Mouse (Mus musculus): ENCODE measurements around the gene Arid4b. TPM values are rescaled to one million over a fixed set of nuclear protein-coding genes. Genes with fewer than 3 reads are reported as not detected.

Arid4b gene
- total and polyA plus RNA-seq, 3 experiments = 7.7 to 61.4 (median 51.2) TPM

- Histone ChIP-seq H3K36me3 (replicated peaks) (peaks cover 10% of the 10 kb centered on the region), H3K4me1 (ENCODE audit: insufficient read depth, low read depth, low read length) (peaks cover 42% of the 10 kb centered on the region), H3K9me3 (replicated peaks) (no peaks in the 10 kb centered on the region), H3K4me3 (ENCODE audit: low read depth, low read length) (peak overlapping the region; percentile 87), H3K27me3 (ENCODE audit: insufficient read depth, low read length) (no peaks in the 10 kb centered on the region)
- no peak for TF ChIP-seq GATA1 (IDR thresholded peaks at IDR 0.05; ENCODE audit: borderline replicate concordance, low read length)
- no peak for TF ChIP-seq CTCF (IDR thresholded peaks at IDR 0.05; ENCODE audit: low read depth, low read length)
- no peak for DNase-seq (ENCODE audit: low spot score)
- ATAC-seq (ENCODE audit: extremely low read depth, insufficient number of reproducible peaks, low FRiP score, poor library complexity, severe bottlenecking) = no peak
These were observed 24.1 kb upstream of the Arid4b start for GRCm38 (mm10) chr13:14038911-14039291.

GRCm38 (mm10) chr13:14039292-14039965, 23.6 kb upstream of the Arid4b start, which contains the start of gene Tbce:
Tbce (minus strand) TSS chr13:14039638.
- TF ChIP-seq GATA2 (IDR thresholded peaks at IDR 0.05; ENCODE audit: borderline replicate concordance, low read depth, low read length) = no peak
- no peak for TF ChIP-seq CTCF (IDR thresholded peaks at IDR 0.05; ENCODE audit: low read depth, low read length)
- TF ChIP-seq GATA1 (IDR thresholded peaks at IDR 0.05; ENCODE audit: borderline replicate concordance, low read length) = no peak
- TF ChIP-seq TAL1 (conservative IDR thresholded peaks at IDR 0.05; ENCODE audit: low read depth, low read length) = no peak
- TF ChIP-seq POLR2AphosphoS5 (IDR thresholded peaks at IDR 0.05; ENCODE audit: insufficient replicate concordance, low read depth, low read length) = no peak
- peak; percentile 96 for ATAC-seq (ENCODE audit: extremely low read depth, insufficient number of reproducible peaks, low FRiP score, poor library complexity, severe bottlenecking)
- Histone ChIP-seq H3K36me3 (replicated peaks) (peaks cover 10% of the 10 kb centered on the region), H3K9me3 (replicated peaks) (no peaks in the 10 kb centered on the region), H3K4me1 (ENCODE audit: insufficient read depth, low read depth, low read length) (peaks cover 36% of the 10 kb centered on the region), H3K4me3 (ENCODE audit: low read depth, low read length) (peak within 1 kb of the TSS; percentile 87), H3K27me3 (ENCODE audit: insufficient read depth, low read length) (no peaks in the 10 kb centered on the region)
- peak; percentile 71 for DNase-seq (ENCODE audit: low spot score)

GRCm38 (mm10) chr13:14040186-14040585, 22.8 kb upstream of the Arid4b start:
- ATAC-seq (ENCODE audit: extremely low read depth, insufficient number of reproducible peaks, low FRiP score, poor library complexity, severe bottlenecking) (no peak), DNase-seq (ENCODE audit: low spot score) (no peak)
- Histone ChIP-seq H3K27me3 (ENCODE audit: insufficient read depth, low read length) (no peaks in the 10 kb centered on the region), H3K4me1 (ENCODE audit: insufficient read depth, low read depth, low read length) (peaks cover 29% of the 10 kb centered on the region), H3K36me3 (replicated peaks) (peaks cover 10% of the 10 kb centered on the region), H3K9me3 (replicated peaks) (no peaks in the 10 kb centered on the region), H3K4me3 (ENCODE audit: low read depth, low read length) (peak overlapping the region; percentile 87)
- no peak for TF ChIP-seq TAL1 (conservative IDR thresholded peaks at IDR 0.05; ENCODE audit: low read depth, low read length)
- no peak for TF ChIP-seq POLR2AphosphoS5 (IDR thresholded peaks at IDR 0.05; ENCODE audit: insufficient replicate concordance, low read depth, low read length)
- TF ChIP-seq GATA1 (IDR thresholded peaks at IDR 0.05; ENCODE audit: borderline replicate concordance, low read length) = no peak
- TF ChIP-seq CTCF (IDR thresholded peaks at IDR 0.05; ENCODE audit: low read depth, low read length) = no peak

- no peak for DNase-seq (ENCODE audit: low spot score)
- H3K27me3 ChIP-seq (ENCODE audit: insufficient read depth, low read length) = no peaks in the 10 kb centered on the region
- peaks cover 21% of the 10 kb centered on the region for H3K36me3 ChIP-seq (replicated peaks)
- no peak for TF ChIP-seq POLR2AphosphoS5 (IDR thresholded peaks at IDR 0.05; ENCODE audit: insufficient replicate concordance, low read depth, low read length)
- TF ChIP-seq GATA1 (IDR thresholded peaks at IDR 0.05; ENCODE audit: borderline replicate concordance, low read length) = no peak
- H3K9me3 ChIP-seq (replicated peaks) = no peaks in the 10 kb centered on the region
- H3K4me1 ChIP-seq (ENCODE audit: insufficient read depth, low read depth, low read length) = peaks cover 15% of the 10 kb centered on the region
- no peak for ATAC-seq (ENCODE audit: extremely low read depth, insufficient number of reproducible peaks, low FRiP score, poor library complexity, severe bottlenecking)
- no peak overlapping the region for H3K4me3 ChIP-seq (ENCODE audit: low read depth, low read length)
These were observed 19.2 kb upstream of the Arid4b start for GRCm38 (mm10) chr13:14043851-14044250.

- H3K36me3 ChIP-seq (replicated peaks) = peaks cover 27% of the 10 kb centered on the region
- TF ChIP-seq CTCF (IDR thresholded peaks at IDR 0.05; ENCODE audit: low read depth, low read length) (no peak), GATA1 (IDR thresholded peaks at IDR 0.05; ENCODE audit: borderline replicate concordance, low read length) (no peak), POLR2AphosphoS5 (IDR thresholded peaks at IDR 0.05; ENCODE audit: insufficient replicate concordance, low read depth, low read length) (no peak), TAL1 (conservative IDR thresholded peaks at IDR 0.05; ENCODE audit: low read depth, low read length) (no peak), GATA2 (IDR thresholded peaks at IDR 0.05; ENCODE audit: borderline replicate concordance, low read depth, low read length) (no peak)
- no peaks in the 10 kb centered on the region for H3K27me3 ChIP-seq (ENCODE audit: insufficient read depth, low read length)
- ATAC-seq (ENCODE audit: extremely low read depth, insufficient number of reproducible peaks, low FRiP score, poor library complexity, severe bottlenecking) (no peak), DNase-seq (ENCODE audit: low spot score) (no peak)
- H3K4me1 ChIP-seq (ENCODE audit: insufficient read depth, low read depth, low read length) = peaks cover 14% of the 10 kb centered on the region
- no peaks in the 10 kb centered on the region for H3K9me3 ChIP-seq (replicated peaks)
- H3K4me3 ChIP-seq (ENCODE audit: low read depth, low read length) = no peak overlapping the region
These were observed 18.5 kb upstream of the Arid4b start for GRCm38 (mm10) chr13:14044521-14044920.

- no peak for TF ChIP-seq TAL1 (conservative IDR thresholded peaks at IDR 0.05; ENCODE audit: low read depth, low read length)
- no peak for TF ChIP-seq GATA1 (IDR thresholded peaks at IDR 0.05; ENCODE audit: borderline replicate concordance, low read length)
- peaks cover 59% of the 10 kb centered on the region for H3K36me3 ChIP-seq (replicated peaks)
- H3K9me3 ChIP-seq (replicated peaks) = no peaks in the 10 kb centered on the region
- H3K4me3 ChIP-seq (ENCODE audit: low read depth, low read length) = no peak overlapping the region
- H3K27me3 ChIP-seq (ENCODE audit: insufficient read depth, low read length) = no peaks in the 10 kb centered on the region
- ATAC-seq (ENCODE audit: extremely low read depth, insufficient number of reproducible peaks, low FRiP score, poor library complexity, severe bottlenecking) (no peak), DNase-seq (ENCODE audit: low spot score) (no peak)
- peaks cover 3% of the 10 kb centered on the region; the same call in 1 of the 2 replicates for H3K4me1 ChIP-seq (ENCODE audit: insufficient read depth, low read depth, low read length)
These were observed 13.2 kb upstream of the Arid4b start for GRCm38 (mm10) chr13:14049878-14050277.

GRCm38 (mm10) chr13:14056801-14057200, 6.2 kb upstream of the Arid4b start:
- Histone ChIP-seq H3K9me3 (replicated peaks) (no peaks in the 10 kb centered on the region), H3K4me3 (ENCODE audit: low read depth, low read length) (no peak overlapping the region), H3K4me1 (ENCODE audit: insufficient read depth, low read depth, low read length) (peaks cover 9% of the 10 kb centered on the region), H3K27me3 (ENCODE audit: insufficient read depth, low read length) (no peaks in the 10 kb centered on the region), H3K36me3 (replicated peaks) (peaks cover 68% of the 10 kb centered on the region)
- TF ChIP-seq GATA1 (IDR thresholded peaks at IDR 0.05; ENCODE audit: borderline replicate concordance, low read length) = no peak
- no peak for TF ChIP-seq CTCF (IDR thresholded peaks at IDR 0.05; ENCODE audit: low read depth, low read length)
- no peak for TF ChIP-seq TAL1 (conservative IDR thresholded peaks at IDR 0.05; ENCODE audit: low read depth, low read length)
- TF ChIP-seq POLR2AphosphoS5 (IDR thresholded peaks at IDR 0.05; ENCODE audit: insufficient replicate concordance, low read depth, low read length) = no peak
- TF ChIP-seq GATA2 (IDR thresholded peaks at IDR 0.05; ENCODE audit: borderline replicate concordance, low read depth, low read length) = no peak
- DNase-seq (ENCODE audit: low spot score) (no peak), ATAC-seq (ENCODE audit: extremely low read depth, insufficient number of reproducible peaks, low FRiP score, poor library complexity, severe bottlenecking) (no peak)
